Mouse (Mus musculus) ZHBTc4 (cell line): Measurements from ENCODE around the gene Ptpro.
A peak's percentile ranks its signal among the peaks of the same experiment; 100 is the strongest.

ENCODE experiments used
- DNase-seq: peaks from one replicate; pipeline ENCODE4 v3.0.0-alpha.2; 2011; ENCODE audit warnings: low read depth, low spot score

Ptpro gene

GRCm38 (mm10) chr6:137252194-137252886, at the start of gene Ptpro:
Gene Ptpro (plus strand): TSS chr6:137252319.
- DNase-seq, result peak; percentile 59

- no peak for DNase-seq
Measured at GRCm38 (mm10) chr6:137202661-137203060, 49.5 kb upstream of the Ptpro start.

DNA sequence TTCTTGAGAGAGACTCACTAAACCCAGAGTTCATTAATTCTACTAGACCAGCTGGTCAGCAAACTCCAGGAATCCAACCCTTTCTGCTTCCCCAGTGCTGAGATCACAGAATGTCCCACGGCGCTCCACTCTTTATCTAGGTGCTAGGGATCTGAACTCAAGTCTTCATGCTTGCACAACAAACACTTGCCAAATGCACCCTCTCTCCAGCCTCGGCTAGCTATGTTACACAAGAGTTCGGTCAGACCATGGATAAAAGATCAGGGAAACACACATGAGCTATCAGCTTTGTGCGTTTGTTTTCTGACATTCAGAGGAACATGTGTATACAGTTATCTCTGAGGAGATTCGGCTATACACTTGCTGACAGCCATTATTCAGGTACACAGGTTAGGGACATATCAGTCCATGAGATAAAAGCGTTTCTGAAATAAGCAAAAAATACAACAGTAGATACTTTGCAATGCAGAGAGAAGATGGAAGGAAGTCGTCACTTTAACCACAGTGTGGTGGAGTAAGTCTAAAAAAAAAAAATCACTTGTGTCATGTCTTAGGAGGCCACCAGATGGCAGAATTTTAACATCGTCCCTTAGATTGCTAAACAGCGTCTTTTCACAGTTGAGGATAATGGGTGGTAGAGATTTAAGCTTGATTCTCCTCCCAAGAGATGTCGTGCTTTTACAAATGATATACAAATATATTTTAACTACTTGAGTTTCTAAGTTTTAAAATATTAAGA, 46.3 kb upstream of the Ptpro start:
- DNase-seq, result peak; percentile 29

GRCm38 (mm10) chr6:137207126-137207525, 45.0 kb upstream of the Ptpro start:
- DNase-seq, result no peak

- no peak for DNase-seq
Measured at GRCm38 (mm10) chr6:137209992-137210391, 42.1 kb upstream of the Ptpro start.

- DNase-seq, result no peak
Measured at GRCm38 (mm10) chr6:137210991-137211390, 41.1 kb upstream of the Ptpro start.

GRCm38 (mm10) chr6:137211441-137211840, 40.7 kb upstream of the Ptpro start:
- DNase-seq, result no peak

- DNase-seq, result no peak
Measured at GRCm38 (mm10) chr6:137217841-137218463, 34.2 kb upstream of the Ptpro start.

- DNase-seq, result peak; percentile 32
Measured at GRCm38 (mm10) chr6:137252887-137253242, 746 bp downstream of the Ptpro start.

GRCm38 (mm10) chr6:137253415-137253814, 1.3 kb downstream of the Ptpro start:
- DNase-seq, result peak; percentile 36

DNA sequence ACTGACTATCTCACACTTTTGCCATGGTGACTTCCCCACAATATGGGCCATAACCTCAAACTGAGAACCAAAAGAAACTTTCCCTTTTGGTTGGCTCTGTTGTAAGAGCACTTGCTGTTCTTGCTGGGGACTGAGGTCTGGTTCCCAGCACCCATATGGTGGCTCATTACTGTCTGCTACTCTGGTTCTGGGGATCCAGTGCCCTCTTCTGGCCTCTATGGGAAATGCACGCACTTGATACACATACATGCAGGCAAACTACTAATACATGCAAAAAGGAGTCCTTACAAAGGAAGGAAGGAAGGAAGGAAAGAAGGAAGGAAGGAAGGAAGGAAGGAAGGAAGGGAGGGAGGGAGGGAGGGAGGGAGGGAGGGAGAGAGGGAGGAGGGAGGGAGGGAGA, 8.9 kb downstream of the Ptpro start:
- DNase-seq, result peak; percentile 51

DNA sequence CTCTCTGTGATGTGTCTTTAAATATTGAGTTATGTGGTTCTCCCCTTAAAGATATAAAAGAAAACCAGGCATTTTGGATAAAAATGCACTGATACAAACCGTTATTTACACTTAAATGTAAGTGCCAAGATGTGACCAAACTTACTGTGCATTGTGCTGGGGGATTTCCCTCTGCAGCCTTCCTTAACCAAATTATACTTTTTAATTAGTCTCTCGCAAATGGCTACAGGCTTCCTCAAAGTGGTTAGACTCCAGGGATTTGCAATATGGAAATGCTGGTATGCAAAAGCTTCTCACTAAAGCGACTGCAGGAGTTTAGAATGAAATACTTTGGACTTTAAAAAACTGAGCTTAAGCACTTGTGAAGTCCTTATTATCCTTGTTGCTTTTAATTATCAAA, 10.0 kb downstream of the Ptpro start:
- DNase-seq, result no peak

DNA sequence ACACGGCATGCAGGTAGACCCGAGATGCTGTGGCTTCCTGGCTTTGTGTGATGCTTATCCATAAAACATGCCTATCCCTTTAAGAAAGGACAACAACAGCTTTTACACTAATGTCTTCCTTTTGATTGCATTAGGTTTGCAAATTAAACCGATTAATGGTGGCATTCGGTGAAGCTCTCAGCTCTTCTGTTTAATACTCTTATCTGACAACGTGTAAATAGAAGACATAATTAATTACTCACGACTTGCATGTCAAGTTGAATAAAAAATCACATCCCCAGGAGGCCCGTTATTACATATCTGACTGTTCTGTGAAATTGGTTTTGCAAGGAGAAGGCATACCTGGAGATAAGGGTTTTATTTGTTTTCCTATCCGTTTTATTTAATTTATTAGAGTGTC, 15.9 kb downstream of the Ptpro start:
- DNase-seq, result no peak

DNA sequence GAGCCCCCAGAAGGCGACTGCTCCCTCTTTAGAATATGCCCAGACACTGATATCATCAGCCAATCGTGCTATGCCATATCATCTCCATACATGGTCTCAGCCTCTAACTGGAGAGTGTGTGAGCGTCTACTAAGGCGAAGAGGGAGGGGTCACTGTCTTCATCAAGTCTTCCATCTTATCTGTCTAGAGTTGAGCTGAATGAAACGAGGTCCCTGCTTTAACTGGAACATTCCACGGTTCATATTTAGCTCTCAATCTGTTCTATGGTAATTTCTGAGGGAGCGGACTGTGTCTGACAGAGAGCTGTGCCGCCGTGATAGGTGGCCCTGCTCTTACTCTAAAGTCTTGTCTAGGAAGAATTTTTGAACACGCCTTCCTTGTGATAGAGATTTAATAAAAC, 16.5 kb downstream of the Ptpro start:
- DNase-seq, result no peak

DNA sequence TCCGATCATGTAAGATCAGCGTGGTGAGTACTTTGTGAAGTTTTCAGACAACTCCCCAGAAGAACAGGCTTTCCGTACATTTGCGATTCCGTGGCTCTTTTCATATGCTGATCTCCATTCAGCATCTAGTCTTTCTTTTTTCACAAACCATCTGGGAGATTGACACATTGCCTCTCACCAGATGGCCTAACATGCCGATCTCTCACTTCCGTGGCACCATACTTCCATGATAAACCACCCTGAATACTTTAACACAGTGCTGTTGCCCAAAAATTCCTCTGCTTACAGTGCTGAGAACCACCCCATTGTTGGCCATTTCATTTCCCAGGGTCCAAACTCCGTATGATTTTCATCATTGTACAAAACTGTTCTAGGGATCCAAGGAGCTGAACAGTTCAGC, 20.4 kb downstream of the Ptpro start:
- no peak for DNase-seq

DNA sequence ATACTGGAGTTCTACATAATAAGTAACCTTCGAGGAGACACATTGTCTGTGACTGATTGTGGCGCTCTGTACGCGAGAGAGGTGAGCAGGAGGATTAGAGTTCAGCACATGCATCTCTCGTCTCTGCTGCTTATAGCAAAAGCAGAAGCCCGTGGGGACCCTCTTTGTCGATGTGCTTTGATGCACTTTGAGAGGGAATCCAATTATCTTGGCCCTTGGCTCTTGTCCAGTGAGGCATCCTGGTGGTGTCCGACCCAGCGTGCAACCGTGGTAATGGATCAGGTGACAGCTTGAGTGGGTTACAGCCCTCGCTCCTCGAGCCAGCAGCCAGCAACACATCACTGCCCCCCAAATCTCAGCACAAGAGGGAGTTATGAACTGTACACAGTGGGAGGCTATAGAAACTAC, 25.5 kb downstream of the Ptpro start:
- no peak for DNase-seq

- DNase-seq, result no peak
Measured at GRCm38 (mm10) chr6:137279576-137279975, 27.5 kb downstream of the Ptpro start.

GRCm38 (mm10) chr6:137281541-137282049, 29.5 kb downstream of the Ptpro start:
- no peak for DNase-seq

DNA sequence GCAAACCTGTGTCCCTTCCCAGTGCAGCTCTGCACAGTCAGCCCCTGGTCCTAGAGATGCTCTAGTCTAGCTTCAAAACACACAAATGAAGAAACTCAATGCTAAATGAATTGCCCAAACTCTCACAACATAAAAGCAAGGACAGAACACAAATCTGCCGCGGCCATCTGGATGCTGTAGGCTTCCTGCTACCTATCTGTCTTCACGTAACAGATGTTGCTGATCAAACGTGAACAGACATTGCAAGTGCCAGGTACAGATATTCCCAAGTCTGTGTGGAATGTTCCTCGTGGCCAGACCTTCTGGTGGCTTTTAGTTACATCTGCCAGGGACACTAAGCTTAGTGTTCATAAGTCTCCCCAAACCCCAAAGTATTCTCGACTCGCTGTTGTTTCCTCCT, 29.9 kb downstream of the Ptpro start:
- no peak for DNase-seq

GRCm38 (mm10) chr6:137286376-137286775, 34.3 kb downstream of the Ptpro start:
- DNase-seq, result no peak

GRCm38 (mm10) chr6:137287788-137288187, 35.7 kb downstream of the Ptpro start:
- no peak for DNase-seq

DNA sequence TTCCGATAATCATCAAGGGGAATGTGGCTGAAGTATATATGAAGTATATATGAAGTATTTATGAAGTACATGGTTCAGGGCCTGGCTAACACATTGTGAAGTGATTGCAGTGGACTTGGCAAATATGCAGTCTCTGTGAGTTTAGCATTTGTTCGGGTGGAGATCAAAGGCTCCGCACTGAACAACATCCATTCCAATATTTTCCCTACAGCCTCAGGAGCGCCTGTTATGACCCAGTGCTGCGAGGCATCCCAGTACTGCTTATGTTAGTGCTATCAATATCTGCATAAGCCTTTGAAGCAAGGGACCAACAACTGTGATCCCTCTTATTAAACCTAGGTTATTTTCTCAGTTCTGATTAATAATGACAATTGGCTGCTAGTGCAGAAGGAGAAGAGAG, 36.1 kb downstream of the Ptpro start:
- DNase-seq, result no peak

GRCm38 (mm10) chr6:137292421-137292820, 40.3 kb downstream of the Ptpro start:
- DNase-seq, result no peak
